Mouse (Mus musculus) lung, adult 2 months (tissue): ENCODE data around the gene Haspin. TPM values are rescaled to one million over a fixed set of nuclear protein-coding genes. Genes with fewer than 3 reads are reported as not detected.

Experiments used
- DNase-seq: peaks from one replicate; pipeline ENCODE4 v3.0.0; 2022
- H3K4me1 ChIP-seq: fragments of 200-500 bp; 2 replicates; pipeline ENCODE4 v1.6.1; 2011; ENCODE audit warnings: low read length; ENCODE audit not compliant: control insufficient read depth, insufficient read depth
- H3K4me3 ChIP-seq: fragments of 200-500 bp; replicated peaks from 2 replicates; pipeline ENCODE3; 2011; ENCODE audit warnings: low read depth, mild to moderate bottlenecking, control low read depth, low read length; ENCODE audit errors: extremely low read depth
- CTCF ChIP-seq: fragments of 200-500 bp; IDR thresholded peaks from 2 replicates; pipeline ENCODE4 v1.5.1; 2011; ENCODE audit warnings: mild to moderate bottlenecking, low read length, control low read depth; ENCODE audit not compliant: insufficient read depth
- POLR2A ChIP-seq: fragments of 200-500 bp; IDR thresholded peaks from 2 replicates; pipeline ENCODE4 v1.6.1; 2011; ENCODE audit warnings: low read depth, mild to moderate bottlenecking, control low read depth, low read length, borderline replicate concordance; ENCODE audit errors: extremely low read depth
- WGBS: fragments of 180-500 bp; shearing (Covaris S2); methylation state at CpG from one replicate; pipeline ENCODE4 v1.1.7; 2018; 5-methylcytosine and 5-hydroxymethylcytosine counted together
- polyA plus RNA-seq: library from polyadenylated mRNA; depleted of rRNA; stranded (reverse); fragments of >200 nt; gene quantifications from 2 replicates; pipeline ENCODE4 v1.2.3, GENCODE M21; 2012; rRNA removed

Gene Haspin
- 0.41 and 0.70 TPM in 2 replicates for polyA plus RNA-seq

- peaks cover 3% of the 10 kb centered on the region; the same call in 1 of the 2 replicates for H3K4me1 ChIP-seq
- H3K4me3 ChIP-seq = peak within 1 kb of the TSS; percentile 61
- WGBS = under 1% methylated on average over 84 of the region's 84 CpGs
- DNase-seq = peak; percentile 92
- TF ChIP-seq CTCF (peak; percentile 69), POLR2A (no peak)
These were observed at the start of gene Haspin for GRCm38 (mm10) chr11:73137591-73138501. Gene Haspin, minus strand, starts transcription at chr11:73138294.

- WGBS = 87% methylated on average over 6 of the region's 6 CpGs
- Histone ChIP-seq H3K4me1 (no peaks in the 10 kb centered on the region), H3K4me3 (no peak overlapping the region)
- TF ChIP-seq CTCF (no peak), POLR2A (no peak)
- no peak for DNase-seq
These were observed 49.1 kb upstream of the Haspin start for GRCm38 (mm10) chr11:73187231-73187630.

DNA sequence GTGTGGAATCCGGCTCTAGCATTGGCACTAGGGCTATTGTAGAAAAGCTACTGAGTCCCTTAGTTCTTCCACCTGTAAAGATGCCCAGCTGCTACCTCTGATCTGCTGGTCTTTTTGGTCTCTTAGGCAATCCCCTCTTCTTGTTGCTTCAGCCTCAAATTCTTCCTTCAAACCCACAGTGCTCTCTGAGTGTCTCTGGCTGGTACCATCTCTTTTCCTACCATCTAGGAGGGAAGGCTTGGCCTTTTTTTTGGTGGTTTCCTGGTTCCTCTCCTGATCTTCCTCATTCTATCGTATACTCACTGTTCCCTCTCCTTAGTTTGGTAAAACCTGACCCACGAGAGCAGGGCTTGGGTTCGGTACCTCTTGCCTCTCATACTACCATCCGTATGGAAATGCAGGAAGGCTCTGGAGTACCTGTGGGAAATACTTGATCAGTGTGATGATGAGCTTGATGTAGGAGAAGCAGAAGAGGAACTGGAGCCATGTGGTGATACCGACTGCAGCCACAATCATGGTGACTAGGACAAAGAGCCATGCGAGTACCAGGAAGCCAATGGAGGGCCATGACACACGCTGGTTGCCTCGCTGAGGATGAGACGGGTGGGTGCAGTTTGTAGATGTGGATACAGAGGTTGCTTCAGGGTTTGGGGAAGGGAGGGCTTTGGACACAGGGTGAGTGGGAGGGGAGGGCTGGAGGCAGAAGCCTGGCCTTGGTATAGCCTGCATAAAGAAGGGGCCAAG is 48.0 kb upstream of the Haspin start:
- no peak for DNase-seq
- 81% methylated on average over 10 of the region's 10 CpGs for WGBS
- no peak for TF ChIP-seq POLR2A
- TF ChIP-seq CTCF = no peak
- no peak overlapping the region for H3K4me3 ChIP-seq
- H3K4me1 ChIP-seq = no peaks in the 10 kb centered on the region

GRCm38 (mm10) chr11:73177895-73178294 is 39.8 kb upstream of the Haspin start:
- no peak for DNase-seq
- WGBS = 7% methylated on average over 2 of the region's 2 CpGs
- Histone ChIP-seq H3K4me3 (peak overlapping the region; percentile 88), H3K4me1 (peaks cover 13% of the 10 kb centered on the region; the same call in 1 of the 2 replicates)
- TF ChIP-seq CTCF (no peak), POLR2A (no peak)

GRCm38 (mm10) chr11:73177509-73177875 is 39.4 kb upstream of the Haspin start:
- DNase-seq = peak; percentile 78
- Histone ChIP-seq H3K4me3 (peak overlapping the region; percentile 88), H3K4me1 (peaks cover 15% of the 10 kb centered on the region; the same call in 1 of the 2 replicates)
- TF ChIP-seq CTCF (no peak), POLR2A (peak; percentile 51; the same call in 1 of the 2 replicates)
- WGBS = under 1% methylated on average over 28 of the region's 28 CpGs

DNA sequence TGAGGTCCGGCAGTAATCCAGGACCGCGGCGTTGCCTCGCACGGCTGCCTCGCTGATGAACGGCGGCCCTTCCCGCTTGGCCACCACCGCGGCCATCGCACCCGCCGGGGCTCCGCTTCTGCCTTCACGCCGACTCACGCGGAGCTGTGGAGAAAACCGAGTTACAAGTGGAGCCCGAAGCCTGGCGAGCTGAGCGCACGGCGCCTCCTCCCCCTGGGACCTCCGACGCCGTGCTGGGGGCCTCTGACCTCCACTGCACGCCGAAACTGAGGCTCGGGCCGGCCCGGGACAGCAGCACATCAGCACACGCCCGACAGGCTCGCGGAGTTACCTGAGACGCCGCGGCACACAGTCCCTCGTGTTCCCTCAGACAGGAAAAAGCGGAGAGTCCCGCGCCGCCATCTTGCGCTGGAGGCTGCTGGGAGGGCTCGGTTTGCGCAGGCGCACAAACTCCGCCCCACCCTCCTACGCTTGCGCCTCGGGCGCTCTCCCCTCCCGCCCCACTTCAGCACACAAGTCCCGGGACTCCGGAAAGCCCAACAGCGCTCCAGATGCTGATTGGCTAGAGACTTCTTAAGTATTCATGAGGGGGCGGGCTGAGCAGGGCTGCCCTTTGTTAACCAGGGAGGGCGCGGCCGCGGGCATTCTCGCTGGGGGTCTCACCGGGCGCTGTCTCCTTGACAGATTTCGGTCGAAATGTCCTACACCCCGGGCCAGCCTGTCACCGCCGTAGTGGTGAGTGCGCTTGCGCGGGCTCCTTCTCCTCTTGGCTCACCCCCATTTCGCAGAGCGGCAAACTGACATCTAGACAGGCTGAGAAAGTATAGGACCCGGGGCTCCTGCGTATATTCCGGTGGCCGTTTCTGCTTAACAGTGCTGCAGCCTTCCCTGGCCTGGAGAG is 38.8 kb upstream of the Haspin start, which contains the start of the genes Emc6 and Tax1bp3:
Emc6 (minus strand) TSS at position 430 of the 901 bp plus-strand sequence.
Tax1bp3 (plus strand) TSS at position 476 of the 901 bp plus-strand sequence.
- DNase-seq = peak; percentile 93
- Histone ChIP-seq H3K4me1 (peaks cover 21% of the 10 kb centered on the region; the same call in 1 of the 2 replicates), H3K4me3 (peak within 1 kb of the TSS; percentile 90)
- WGBS = under 1% methylated on average over 81 of the region's 81 CpGs
- no peak for TF ChIP-seq CTCF
- TF ChIP-seq POLR2A = peak; percentile 78

DNA sequence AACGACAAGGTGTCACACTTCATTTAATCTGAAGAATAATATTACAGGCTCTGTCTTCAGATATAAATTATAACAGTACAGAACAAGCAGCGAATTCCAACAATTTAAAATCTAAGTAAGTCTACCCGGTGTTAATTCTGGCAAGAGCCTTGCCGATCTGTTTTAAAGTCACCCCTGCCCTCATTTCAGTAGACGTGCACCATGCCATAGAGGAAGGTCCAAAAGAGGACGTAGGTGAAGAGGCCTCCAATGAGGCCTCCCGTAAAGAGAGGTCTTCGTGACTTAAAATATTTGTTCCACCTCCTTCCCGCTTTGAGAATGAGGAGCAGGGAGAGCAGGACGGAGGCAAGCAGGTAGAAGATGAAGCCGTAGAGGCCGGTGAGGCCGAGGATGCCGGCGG is 38.1 kb upstream of the Haspin start:
- Histone ChIP-seq H3K4me1 (peaks cover 24% of the 10 kb centered on the region; the same call in 1 of the 2 replicates), H3K4me3 (peak overlapping the region; percentile 90)
- TF ChIP-seq POLR2A (no peak), CTCF (no peak)
- WGBS = under 1% methylated on average over 15 of the region's 15 CpGs
- DNase-seq = no peak

- peaks cover 24% of the 10 kb centered on the region; the same call in 1 of the 2 replicates for H3K4me1 ChIP-seq
- peak overlapping the region; percentile 90 for H3K4me3 ChIP-seq
- peak; percentile 62 for DNase-seq
- WGBS = 36% methylated on average over 8 of the region's 8 CpGs
- TF ChIP-seq POLR2A = no peak
- TF ChIP-seq CTCF = no peak
These were observed 37.5 kb upstream of the Haspin start for GRCm38 (mm10) chr11:73175612-73176011.

DNA sequence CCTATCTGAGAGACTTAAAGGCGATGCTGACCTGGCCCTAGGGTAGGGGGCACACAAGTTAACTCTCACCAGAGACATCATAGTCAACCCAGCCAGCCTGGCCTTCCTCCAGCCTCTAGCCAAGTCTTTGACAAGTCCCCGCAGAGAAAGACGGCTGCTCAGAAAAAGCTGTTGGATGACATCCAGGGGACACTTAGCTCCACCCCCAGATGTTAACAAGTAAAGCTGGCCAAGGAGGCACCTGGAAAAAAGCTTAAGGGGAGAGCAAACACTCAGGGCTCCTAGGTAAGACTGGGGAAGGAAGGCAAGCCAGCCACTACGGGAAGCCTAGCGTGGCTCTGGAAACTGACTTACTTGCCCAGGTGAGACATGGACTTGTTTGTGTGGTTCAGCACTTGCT is 34.1 kb upstream of the Haspin start:
- peak; percentile 77 for DNase-seq
- H3K4me1 ChIP-seq = peaks cover 13% of the 10 kb centered on the region; the same call in 1 of the 2 replicates
- TF ChIP-seq CTCF (no peak), POLR2A (peak; percentile 47; the same call in 1 of the 2 replicates)
- H3K4me3 ChIP-seq = no peak overlapping the region
- 18% methylated on average over 5 of the region's 5 CpGs for WGBS
